Mouse (Mus musculus): Measurements from ENCODE around the gene Trappc5. TPM values are rescaled to one million over a fixed set of nuclear protein-coding genes. Genes with fewer than 3 reads are reported as not detected.

The Trappc5 gene
- polyA plus RNA-seq, 1 experiment from 2014 or later, result 69.6 TPM

DNA sequence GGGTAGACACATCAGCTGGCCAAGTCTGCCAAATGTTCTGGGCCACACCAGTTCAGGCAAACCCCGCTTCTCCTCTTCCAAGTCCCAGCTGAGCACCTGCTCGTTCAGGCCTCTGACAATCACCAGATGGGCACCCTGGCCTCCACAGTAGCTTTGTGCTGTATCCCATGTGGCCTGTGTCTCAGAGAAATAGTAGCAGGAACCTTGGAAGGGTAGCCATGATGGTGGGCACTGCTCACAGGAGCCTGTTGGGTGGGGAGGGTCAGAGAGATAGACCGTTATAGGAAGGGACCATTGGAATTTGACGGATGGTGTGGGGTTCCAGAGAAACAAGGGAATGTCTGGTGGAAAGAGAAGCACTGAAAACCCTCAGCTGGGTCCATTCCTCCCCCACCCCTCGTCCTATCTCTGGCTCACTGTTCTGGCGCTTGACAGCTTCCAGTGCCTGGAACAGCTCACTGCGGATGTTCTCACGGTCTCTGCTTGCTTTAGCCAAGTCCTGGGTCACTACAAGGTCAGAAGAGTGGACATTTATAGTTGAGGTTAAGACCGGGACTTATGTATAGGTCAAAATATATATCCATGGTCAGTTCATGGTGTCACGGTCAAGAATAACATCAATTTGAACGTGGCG is 41.3 kb downstream of the Trappc5 start:
- H3K4me3 ChIP-seq (replicated peaks; ENCODE audit: low read length), result no peak overlapping the region
- H3K36me3 ChIP-seq (ENCODE audit: control insufficient read depth, insufficient read depth), result no peaks in the 10 kb centered on the region
- H3K27ac ChIP-seq (ENCODE audit: low read length), result no peak overlapping the region
- H3K27me3 ChIP-seq (replicated peaks; ENCODE audit: control insufficient read depth, insufficient read depth, low read length), result no peaks in the 10 kb centered on the region
- no peaks in the 10 kb centered on the region; the same call in 1 of the 2 replicates for H3K4me1 ChIP-seq (replicated peaks; ENCODE audit: control insufficient read depth, insufficient read depth, low read length)
- no peak overlapping the region for H3K9ac ChIP-seq (replicated peaks; ENCODE audit: low read depth, low read length)
- WGBS, result 87% methylated on average over 12 of the region's 12 CpGs
- H3K9me3 ChIP-seq (ENCODE audit: control insufficient read depth, low read length), result no peaks in the 10 kb centered on the region
- ATAC-seq, result no peak
- no peak overlapping the region for H3K4me2 ChIP-seq (ENCODE audit: low read length)

DNA sequence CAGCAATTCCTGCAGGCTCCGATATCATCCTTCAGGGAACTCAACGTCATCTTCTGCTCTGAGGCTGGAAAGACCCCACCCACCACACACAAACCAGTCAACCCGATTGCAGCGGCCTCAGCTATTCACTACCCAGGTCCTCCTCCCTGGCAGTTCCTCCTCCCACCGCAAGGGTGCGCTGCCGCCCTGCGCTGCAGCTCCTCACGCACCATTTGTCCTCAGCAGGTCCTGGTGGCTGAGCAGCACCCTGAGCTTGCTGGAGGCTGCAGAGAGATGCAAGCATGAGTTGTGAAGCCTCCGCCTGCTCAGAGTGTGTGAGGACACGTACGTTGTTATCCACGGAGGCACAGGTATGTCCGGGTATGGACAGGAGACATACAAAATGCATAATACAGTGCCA is 42.5 kb downstream of the Trappc5 start:
- ATAC-seq, result no peak
- no peaks in the 10 kb centered on the region; the same call in 1 of the 2 replicates for H3K4me1 ChIP-seq (replicated peaks; ENCODE audit: control insufficient read depth, insufficient read depth, low read length)
- H3K27ac ChIP-seq (ENCODE audit: low read length), result no peak overlapping the region
- no peaks in the 10 kb centered on the region for H3K36me3 ChIP-seq (ENCODE audit: control insufficient read depth, insufficient read depth)
- WGBS, result 19% methylated on average over 14 of the region's 14 CpGs
- H3K9ac ChIP-seq (replicated peaks; ENCODE audit: low read depth, low read length), result no peak overlapping the region
- H3K9me3 ChIP-seq (ENCODE audit: control insufficient read depth, low read length), result no peaks in the 10 kb centered on the region
- no peak overlapping the region for H3K4me2 ChIP-seq (ENCODE audit: low read length)
- H3K27me3 ChIP-seq (replicated peaks; ENCODE audit: control insufficient read depth, insufficient read depth, low read length), result no peaks in the 10 kb centered on the region
- no peak overlapping the region for H3K4me3 ChIP-seq (replicated peaks; ENCODE audit: low read length)

DNA sequence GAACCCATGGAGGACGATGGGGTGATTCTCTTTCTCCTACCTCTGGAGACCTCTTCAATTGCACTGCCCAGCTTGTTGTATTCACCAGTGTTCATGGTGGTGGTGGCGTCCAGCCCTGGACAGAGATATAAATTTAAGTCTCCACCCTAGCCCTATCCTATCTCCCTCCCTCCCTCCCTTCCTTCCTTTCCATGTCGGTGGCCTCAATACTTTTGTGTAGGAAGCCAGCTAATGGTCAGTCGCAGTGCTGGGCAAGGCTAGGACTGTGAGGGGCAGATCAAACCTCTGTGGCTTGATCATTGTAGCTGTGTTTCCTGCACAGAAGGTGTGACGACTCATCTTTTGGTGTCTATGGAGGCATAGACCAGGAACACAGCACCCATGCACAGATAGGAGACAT is 44.5 kb downstream of the Trappc5 start, which contains the start of gene Clec4g:
Clec4g (minus strand) TSS at position 101 of the 400 bp plus-strand sequence.
- Histone ChIP-seq H3K36me3 (ENCODE audit: control insufficient read depth, insufficient read depth) (no peaks in the 10 kb centered on the region), H3K4me3 (replicated peaks; ENCODE audit: low read length) (no peak within 1 kb of the TSS), H3K4me1 (replicated peaks; ENCODE audit: control insufficient read depth, insufficient read depth, low read length) (no peaks in the 10 kb centered on the region; the same call in 1 of the 2 replicates), H3K9ac (replicated peaks; ENCODE audit: low read depth, low read length) (no peak within 1 kb of the TSS), H3K4me2 (ENCODE audit: low read length) (no peak within 1 kb of the TSS), H3K9me3 (ENCODE audit: control insufficient read depth, low read length) (no peaks in the 10 kb centered on the region), H3K27ac (ENCODE audit: low read length) (no peak within 1 kb of the TSS), H3K27me3 (replicated peaks; ENCODE audit: control insufficient read depth, insufficient read depth, low read length) (no peaks in the 10 kb centered on the region)
- WGBS, result 74% methylated on average over 5 of the region's 5 CpGs
- ATAC-seq, result no peak

DNA sequence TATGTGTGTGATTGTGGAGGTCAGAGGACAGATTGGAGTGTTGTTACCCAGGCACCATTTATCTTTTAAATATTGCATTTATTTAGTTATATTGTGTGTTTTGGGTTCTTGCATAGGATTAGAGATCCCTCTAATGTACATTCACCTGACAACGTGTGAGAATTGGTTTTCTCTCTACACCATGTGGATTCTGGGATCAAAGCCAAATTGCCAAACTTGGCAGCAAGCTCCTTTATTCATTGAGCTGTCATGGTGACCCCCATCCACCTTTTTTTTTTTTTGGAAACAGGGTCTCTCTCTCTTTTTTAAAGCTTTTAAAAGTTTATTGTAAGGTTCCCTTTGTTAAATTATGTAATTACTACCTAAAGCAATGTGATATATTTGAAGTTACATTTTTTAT is 44.9 kb downstream of the Trappc5 start:
- ATAC-seq, result no peak
- no peak overlapping the region for H3K27ac ChIP-seq (ENCODE audit: low read length)

More for the DNA sequence above, 44.9 kb downstream of the Trappc5 start:
- Histone ChIP-seq H3K27me3 (replicated peaks; ENCODE audit: control insufficient read depth, insufficient read depth, low read length) (no peaks in the 10 kb centered on the region), H3K9me3 (ENCODE audit: control insufficient read depth, low read length) (no peaks in the 10 kb centered on the region), H3K36me3 (ENCODE audit: control insufficient read depth, insufficient read depth) (no peaks in the 10 kb centered on the region), H3K4me3 (replicated peaks; ENCODE audit: low read length) (no peak overlapping the region), H3K4me2 (ENCODE audit: low read length) (no peak overlapping the region), H3K4me1 (replicated peaks; ENCODE audit: control insufficient read depth, insufficient read depth, low read length) (no peaks in the 10 kb centered on the region; the same call in 1 of the 2 replicates), H3K9ac (replicated peaks; ENCODE audit: low read depth, low read length) (no peak overlapping the region)
- 14% methylated on average over 1 of the region's 1 CpGs for WGBS

Other genes starting within 250 kb of the Trappc5 start
- 3.0 and 3.7 TPM in 2 replicates for gene Pex11g, start 208.6 kb upstream of the Trappc5 start, polyA plus RNA-seq (2015; fragmentation: Nextera tagmentation; extraction: Ambion mirVana)
- gene Tex45, start 205.4 kb upstream of the Trappc5 start, polyA plus RNA-seq (2015; fragmentation: Nextera tagmentation; extraction: Ambion mirVana), result 0.16 TPM in 2 replicates
- gene Zfp358, start 183.2 kb upstream of the Trappc5 start, polyA plus RNA-seq (2015; fragmentation: Nextera tagmentation; extraction: Ambion mirVana), result 75.4 and 76.7 TPM in 2 replicates
- gene Mcoln1, start 175.8 kb upstream of the Trappc5 start, polyA plus RNA-seq (2015; fragmentation: Nextera tagmentation; extraction: Ambion mirVana), result 88.3 and 111 TPM in 2 replicates
- 27.3 and 36.0 TPM in 2 replicates for gene Pnpla6, start 160.9 kb upstream of the Trappc5 start, polyA plus RNA-seq (2015; fragmentation: Nextera tagmentation; extraction: Ambion mirVana)
- gene C330021F23Rik, start 108.3 kb upstream of the Trappc5 start, polyA plus RNA-seq (2015; fragmentation: Nextera tagmentation; extraction: Ambion mirVana), result 0.29 and 0.56 TPM in 2 replicates
- 38.1 and 39.3 TPM in 2 replicates for gene Camsap3, start 89.0 kb upstream of the Trappc5 start, polyA plus RNA-seq (2015; fragmentation: Nextera tagmentation; extraction: Ambion mirVana)
- 69.3 and 71.2 TPM in 2 replicates for gene Xab2, start 55.0 kb upstream of the Trappc5 start, polyA plus RNA-seq (2015; fragmentation: Nextera tagmentation; extraction: Ambion mirVana)
- 79.0 and 83.6 TPM in 2 replicates for gene Pet100, start 54.8 kb upstream of the Trappc5 start, polyA plus RNA-seq (2015; fragmentation: Nextera tagmentation; extraction: Ambion mirVana)
- 0.41 and 0.98 TPM in 2 replicates for gene Pcp2, start 50.8 kb upstream of the Trappc5 start, polyA plus RNA-seq (2015; fragmentation: Nextera tagmentation; extraction: Ambion mirVana)
- 49.6 and 85.0 TPM in 2 replicates for gene Stxbp2, start 45.3 kb upstream of the Trappc5 start, polyA plus RNA-seq (2015; fragmentation: Nextera tagmentation; extraction: Ambion mirVana)
- 0.45 and 0.71 TPM in 2 replicates for gene Retn, start 20.5 kb upstream of the Trappc5 start, polyA plus RNA-seq (2015; fragmentation: Nextera tagmentation; extraction: Ambion mirVana)
- gene Mcemp1, start 10.5 kb upstream of the Trappc5 start, polyA plus RNA-seq (2015; fragmentation: Nextera tagmentation; extraction: Ambion mirVana), result not detected in 2 replicates
- 10.0 and 14.2 TPM in 2 replicates for gene Fcor, start 3.9 kb upstream of the Trappc5 start, polyA plus RNA-seq (2015; fragmentation: Nextera tagmentation; extraction: Ambion mirVana)
- 0.25 and 0.30 TPM in 2 replicates for gene Fcer2a, start 17.9 kb downstream of the Trappc5 start, polyA plus RNA-seq (2015; fragmentation: Nextera tagmentation; extraction: Ambion mirVana)
- gene Clec4g, start 44.4 kb downstream of the Trappc5 start, polyA plus RNA-seq (2015; fragmentation: Nextera tagmentation; extraction: Ambion mirVana), result not detected in 2 replicates
- gene Cd209a, start 72.7 kb downstream of the Trappc5 start, polyA plus RNA-seq (2015; fragmentation: Nextera tagmentation; extraction: Ambion mirVana), result not detected in 2 replicates
- not detected in 2 replicates for gene Cd209e, start 178.0 kb downstream of the Trappc5 start, polyA plus RNA-seq (2015; fragmentation: Nextera tagmentation; extraction: Ambion mirVana)
- not detected in 2 replicates for gene Cd209d, start 202.3 kb downstream of the Trappc5 start, polyA plus RNA-seq (2015; fragmentation: Nextera tagmentation; extraction: Ambion mirVana)